Mouse (Mus musculus) ovary, adult 2 months (tissue): ENCODE results near the gene 1700016C15Rik. TPM values are rescaled to one million over a fixed set of nuclear protein-coding genes. Genes with fewer than 3 reads are reported as not detected.

Experiments
- polyA plus RNA-seq: library from polyadenylated mRNA; depleted of rRNA; stranded (reverse); fragments of >200 nt; gene quantifications from 2 replicates; pipeline ENCODE4 v1.2.3, GENCODE M21; 2012; rRNA removed

1700016C15Rik gene
- polyA plus RNA-seq = not detected in 2 replicates

DNA sequence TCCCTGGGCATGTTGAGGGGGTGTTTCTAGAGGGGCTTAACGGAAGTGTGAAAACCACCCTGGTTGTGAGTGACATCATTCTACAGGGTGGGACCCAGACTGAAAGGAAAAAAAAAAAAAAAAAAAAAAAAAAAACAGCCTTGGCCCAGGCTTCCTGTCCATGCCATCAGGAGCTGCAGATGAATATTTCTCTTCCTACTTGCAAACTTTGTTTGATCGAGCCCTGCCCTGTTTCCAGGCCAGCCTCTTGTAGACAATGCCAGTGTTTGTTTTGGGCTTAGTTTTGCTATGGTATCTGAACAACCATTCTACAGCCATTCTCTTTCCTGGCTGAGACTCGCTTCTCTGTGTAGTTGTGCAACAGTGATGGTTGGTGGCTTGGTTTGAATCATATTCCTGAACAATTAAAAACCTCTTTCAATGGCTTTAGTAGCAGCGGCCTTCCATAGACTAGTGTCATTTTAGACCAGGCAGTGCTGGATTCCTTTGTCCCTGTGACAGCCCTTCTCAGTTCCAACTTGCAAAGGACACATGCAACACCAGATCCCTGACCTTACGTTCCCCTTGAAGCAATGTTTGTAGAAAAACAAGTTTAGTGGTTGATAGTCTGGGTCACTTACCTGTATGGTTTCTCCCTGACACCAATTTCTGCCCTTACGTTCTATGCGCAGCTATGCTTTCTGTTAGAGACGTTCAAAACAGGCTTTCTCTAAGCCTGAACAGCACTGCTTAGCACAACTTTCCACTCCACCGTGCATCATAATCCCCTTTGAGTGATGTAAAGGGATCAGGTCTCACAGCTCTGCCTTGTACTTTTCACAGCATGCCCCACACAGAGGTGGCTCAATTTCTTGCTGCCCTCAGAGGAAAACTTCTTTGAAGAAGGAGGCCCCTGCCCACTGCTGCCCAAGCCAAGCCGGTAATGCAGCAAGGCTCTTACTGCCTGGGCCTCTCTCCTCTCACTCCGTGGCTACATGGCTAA is at the start of gene 1700016C15Rik:
Gene 1700016C15Rik (plus strand): TSS at position 772 of the 982 bp plus-strand sequence.

DNA sequence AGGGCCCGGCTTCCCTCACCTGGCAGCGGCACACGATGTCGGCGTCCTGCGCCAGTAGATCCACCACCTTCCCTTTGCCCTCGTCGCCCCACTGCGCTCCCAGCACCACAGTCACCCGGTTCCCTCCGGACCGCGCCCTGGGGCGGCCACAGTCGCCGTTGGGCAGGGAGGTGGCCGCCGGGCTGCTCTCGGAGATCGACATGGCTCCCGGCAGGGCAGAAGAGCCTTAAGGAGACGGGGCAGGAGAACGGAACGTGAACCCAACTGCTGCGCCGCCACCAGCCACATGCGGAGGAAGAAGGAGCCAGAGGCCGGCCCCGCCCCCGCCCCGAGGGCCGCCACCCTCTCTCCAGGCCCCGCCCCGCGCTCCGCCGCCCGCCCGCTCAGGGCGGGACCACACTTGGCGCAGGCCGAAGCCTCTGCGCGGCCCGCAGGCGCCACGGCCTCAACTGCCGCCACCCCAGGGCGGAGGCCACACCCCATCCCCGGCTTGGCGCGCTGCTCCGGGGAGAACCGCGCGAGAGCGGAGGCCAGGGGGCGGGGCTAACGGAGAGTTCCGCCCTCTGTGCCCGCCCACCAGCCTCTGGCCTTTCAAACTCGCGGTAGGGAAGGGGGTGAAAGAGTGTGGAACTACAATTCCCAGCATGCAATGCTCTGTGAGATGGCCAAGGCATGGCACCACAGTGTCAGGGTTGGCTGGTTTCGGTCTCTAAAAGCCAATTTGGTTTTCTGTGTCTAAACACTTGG is 66.8 kb downstream of the 1700016C15Rik start, which contains the start of gene Adss:
Gene Adss (minus strand): TSS at position 319 of the 747 bp plus-strand sequence.

Other genes with a start within 250 kb of the 1700016C15Rik start
- gene Adss, start 66.7 kb downstream of the 1700016C15Rik start, polyA plus RNA-seq = 22.3 and 26.9 TPM in 2 replicates